Mouse (Mus musculus) forebrain, embryonic 11.5 days (tissue): ENCODE results near the gene Ppp1r13b. TPM values are rescaled to one million over a fixed set of nuclear protein-coding genes. Genes with fewer than 3 reads are reported as not detected.

Source experiments
- ATAC-seq: fragments of 200-750 bp; cut with Nextera tagmentation; replicated peaks from 2 replicates; pipeline ENCODE4 v1.8.0; 2017; ENCODE audit warnings: moderate TSS enrichment; ENCODE audit not compliant: low FRiP score
- DNase-seq: peaks from one replicate; pipeline ENCODE4 v3.0.0-alpha.2; 2017; ENCODE audit warnings: low spot score
- H3K27ac ChIP-seq: fragments of 300-500 bp; sonication (generic); 2 replicates; pipeline ENCODE4 v1.5.1; 2014; ENCODE audit warnings: low read depth, low read length
- H3K27me3 ChIP-seq: fragments of 300-500 bp; sonication (generic); 2 replicates; pipeline ENCODE4 v1.6.1; 2014; ENCODE audit warnings: mild to moderate bottlenecking, low read length, mixed read lengths; ENCODE audit not compliant: control insufficient read depth, insufficient read depth
- H3K36me3 ChIP-seq: fragments of 300-500 bp; sonication (generic); 2 replicates; pipeline ENCODE4 v1.6.1; 2014; ENCODE audit warnings: mild to moderate bottlenecking, low read length, moderate library complexity, mixed read lengths; ENCODE audit not compliant: control insufficient read depth, insufficient read depth
- H3K4me1 ChIP-seq: fragments of 300-500 bp; sonication (generic); replicated peaks from 2 replicates; pipeline ENCODE4 v1.6.1; 2014; ENCODE audit warnings: low read length, mixed read lengths; ENCODE audit not compliant: control insufficient read depth, insufficient read depth
- H3K4me2 ChIP-seq: fragments of 300-500 bp; sonication (generic); 2 replicates; pipeline ENCODE4 v1.6.1; 2014; ENCODE audit warnings: low read depth, mild to moderate bottlenecking, low read length, moderate library complexity, mixed read lengths; ENCODE audit not compliant: severe bottlenecking
- H3K4me3 ChIP-seq: fragments of 300-500 bp; sonication (generic); 2 replicates; pipeline ENCODE4 v1.5.1; 2014; ENCODE audit warnings: low read depth, low read length
- H3K9ac ChIP-seq: fragments of 300-500 bp; sonication (generic); 2 replicates; pipeline ENCODE4 v1.6.1; 2014; ENCODE audit warnings: low read length
- H3K9me3 ChIP-seq: fragments of 300-500 bp; sonication (generic); 2 replicates; pipeline ENCODE4 v1.6.1; 2016; ENCODE audit warnings: low read length, mixed read lengths; ENCODE audit not compliant: control insufficient read depth
- WGBS: fragments of 180-500 bp; shearing (Covaris S2); extraction: QIAGEN DNeasy Blood & Tissue Kit; methylation state at CpG from one replicate; pipeline ENCODE4 v1.1.7; 2014; 5-methylcytosine and 5-hydroxymethylcytosine counted together
- polyA plus RNA-seq: library from polyadenylated mRNA; unstranded; fragments of >200 nt; fragmentation: Nextera tagmentation; extraction: Ambion mirVana; gene quantifications from 2 replicates; pipeline ENCODE4 v1.2.1, GENCODE M21; 2014

The Ppp1r13b gene
- polyA plus RNA-seq, 1 experiment from 2014 or later, result 6.3 TPM

DNA sequence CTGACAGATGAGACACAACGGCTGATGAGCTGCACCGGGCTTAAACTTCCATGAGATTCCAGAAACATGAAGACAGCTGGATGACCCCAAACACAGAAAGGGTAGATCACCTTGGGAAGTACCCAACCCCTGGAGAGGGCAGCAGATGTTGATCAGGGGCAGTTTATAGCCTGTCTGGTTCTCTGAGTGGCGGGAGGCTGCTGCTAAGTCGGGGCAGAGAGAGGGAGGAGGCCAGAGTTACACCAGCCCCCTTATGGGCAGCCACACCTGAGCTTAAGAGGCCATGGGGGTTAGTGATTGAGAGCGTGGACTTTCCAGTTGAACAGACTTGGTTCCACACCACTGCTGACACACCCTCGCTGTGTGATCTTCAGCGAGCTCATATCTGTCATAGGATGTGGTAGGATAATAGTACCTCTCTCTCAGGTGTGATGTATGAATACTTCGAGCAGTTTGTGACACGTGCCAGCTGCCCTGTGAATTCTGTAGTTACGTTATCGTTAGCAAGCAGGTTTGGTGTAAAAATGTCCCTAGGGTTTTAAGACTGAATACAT is 1.2 kb upstream of the Ppp1r13b start:
- Histone ChIP-seq H3K4me3 (no peak overlapping the region), H3K27me3 (peaks cover 17% of the 10 kb centered on the region), H3K9ac (no peak overlapping the region), H3K36me3 (no peaks in the 10 kb centered on the region), H3K4me2 (no peak overlapping the region), H3K27ac (no peak overlapping the region), H3K9me3 (no peaks in the 10 kb centered on the region), H3K4me1 (peaks cover 2% of the 10 kb centered on the region; the same call in 1 of the 2 replicates)
- no peak for ATAC-seq
- WGBS, result 72% methylated on average over 11 of the region's 11 CpGs
- DNase-seq, result no peak

- ATAC-seq, result peak; percentile 73
- Histone ChIP-seq H3K9me3 (no peaks in the 10 kb centered on the region), H3K9ac (peak overlapping the region; percentile 66), H3K27me3 (peaks cover 17% of the 10 kb centered on the region), H3K4me1 (peaks cover 2% of the 10 kb centered on the region; the same call in 1 of the 2 replicates), H3K4me3 (peak overlapping the region; percentile 67), H3K27ac (peak overlapping the region; percentile 12; the same call in 1 of the 2 replicates), H3K36me3 (no peaks in the 10 kb centered on the region), H3K4me2 (peak overlapping the region; percentile 87)
- under 1% methylated on average over 55 of the region's 63 CpGs for WGBS
- peak; percentile 76 for DNase-seq
Measured at GRCm38 (mm10) chr12:111907421-111907891, 454 bp downstream of the Ppp1r13b start.

DNA sequence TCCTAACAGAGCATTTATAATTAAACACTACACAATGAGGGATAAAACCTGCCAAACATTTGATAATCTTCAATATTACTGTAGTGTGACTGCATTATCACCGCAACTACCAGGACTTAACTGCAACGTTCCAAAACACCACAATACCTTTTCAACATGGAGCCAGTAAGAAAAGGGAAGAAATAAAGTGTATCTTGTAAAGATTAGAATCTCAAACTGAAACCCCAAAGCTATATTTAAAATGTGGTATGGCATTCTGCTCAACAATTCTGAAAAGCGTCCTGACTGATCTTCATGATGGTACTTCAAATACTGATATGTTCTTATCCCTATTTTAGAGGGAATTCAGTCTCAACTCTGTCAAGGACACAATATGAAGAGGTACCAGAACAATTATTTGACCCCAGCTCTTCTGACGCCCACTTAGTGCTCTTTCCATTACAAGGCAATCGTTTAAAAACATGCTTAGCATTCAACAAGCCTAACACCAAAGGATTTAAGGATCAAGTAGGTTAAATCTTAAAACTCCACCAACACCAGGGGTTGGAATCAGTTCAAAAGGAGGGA is 1.5 kb downstream of the Ppp1r13b start:
- H3K9ac ChIP-seq, result no peak overlapping the region
- H3K36me3 ChIP-seq, result no peaks in the 10 kb centered on the region
- peaks cover 2% of the 10 kb centered on the region; the same call in 1 of the 2 replicates for H3K4me1 ChIP-seq
- no peak for DNase-seq
- WGBS, result 53% methylated on average over 5 of the region's 5 CpGs
- no peak overlapping the region for H3K27ac ChIP-seq
- H3K4me2 ChIP-seq, result no peak overlapping the region
- H3K9me3 ChIP-seq, result no peaks in the 10 kb centered on the region
- peaks cover 17% of the 10 kb centered on the region for H3K27me3 ChIP-seq
- H3K4me3 ChIP-seq, result no peak overlapping the region
- ATAC-seq, result no peak

DNA sequence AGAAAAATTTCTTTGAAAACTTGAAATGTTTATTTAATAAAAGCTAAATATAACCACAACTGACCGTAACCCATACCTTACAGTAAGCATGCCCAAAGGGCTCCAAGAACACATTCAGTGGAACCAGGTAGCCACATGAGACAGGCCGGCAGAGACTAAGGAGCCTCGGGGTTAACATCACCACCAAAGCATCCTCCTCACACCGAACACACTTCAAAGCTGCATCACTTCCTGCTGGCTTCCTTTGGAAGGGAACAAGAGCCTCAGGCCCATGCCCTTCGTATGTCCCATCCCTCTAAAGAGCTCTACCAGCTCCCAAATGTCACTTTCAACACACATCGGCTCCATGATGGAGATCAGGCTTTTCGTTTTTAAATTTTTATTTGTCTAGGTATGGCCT is 5.4 kb downstream of the Ppp1r13b start:
- H3K27ac ChIP-seq, result no peak overlapping the region
- no peaks in the 10 kb centered on the region for H3K9me3 ChIP-seq
- DNase-seq (no peak), ATAC-seq (no peak)
- no peak overlapping the region for H3K4me2 ChIP-seq
- 85% methylated on average over 7 of the region's 7 CpGs for WGBS
- no peak overlapping the region for H3K9ac ChIP-seq
- H3K27me3 ChIP-seq, result peaks cover 2% of the 10 kb centered on the region; the same call in 1 of the 2 replicates
- peaks cover 2% of the 10 kb centered on the region; the same call in 1 of the 2 replicates for H3K4me1 ChIP-seq
- no peak overlapping the region for H3K4me3 ChIP-seq
- H3K36me3 ChIP-seq, result no peaks in the 10 kb centered on the region

- no peaks in the 10 kb centered on the region for H3K36me3 ChIP-seq
- ATAC-seq (no peak), DNase-seq (no peak)
- H3K4me1 ChIP-seq, result no peaks in the 10 kb centered on the region
- no peak overlapping the region for H3K9ac ChIP-seq
- H3K4me2 ChIP-seq, result no peak overlapping the region
- no peaks in the 10 kb centered on the region for H3K9me3 ChIP-seq
- H3K4me3 ChIP-seq, result no peak overlapping the region
- WGBS, result 68% methylated on average over 12 of the region's 12 CpGs
- no peak overlapping the region for H3K27ac ChIP-seq
- H3K27me3 ChIP-seq, result no peaks in the 10 kb centered on the region
Measured at GRCm38 (mm10) chr12:111901105-111901875, 6.6 kb downstream of the Ppp1r13b start.

DNA sequence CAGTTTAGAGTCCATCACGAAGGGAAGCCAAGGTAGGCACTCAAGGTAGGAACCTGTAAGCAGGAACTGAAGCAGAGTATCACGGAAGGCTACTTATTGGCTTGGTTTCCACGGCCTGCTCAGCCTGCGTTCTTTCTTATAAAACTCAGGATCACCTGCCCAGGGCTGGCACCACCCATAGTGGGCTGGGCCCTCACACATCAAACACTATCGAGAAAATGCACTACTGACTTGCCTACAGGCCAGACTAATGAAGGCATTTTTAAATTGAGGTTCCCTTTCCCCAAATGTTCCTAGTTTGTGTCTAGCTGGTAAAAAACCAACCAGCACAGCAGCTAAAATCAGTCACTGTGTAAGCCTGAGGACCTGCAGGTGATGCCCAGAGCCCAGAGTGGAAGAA is 8.3 kb downstream of the Ppp1r13b start:
- no peak overlapping the region for H3K4me3 ChIP-seq
- no peak overlapping the region for H3K4me2 ChIP-seq
- ATAC-seq (no peak), DNase-seq (no peak)
- WGBS, result 81% methylated on average over 5 of the region's 5 CpGs
- H3K9ac ChIP-seq, result no peak overlapping the region
- H3K4me1 ChIP-seq, result no peaks in the 10 kb centered on the region
- no peaks in the 10 kb centered on the region for H3K27me3 ChIP-seq
- H3K27ac ChIP-seq, result no peak overlapping the region
- no peaks in the 10 kb centered on the region for H3K9me3 ChIP-seq
- no peaks in the 10 kb centered on the region for H3K36me3 ChIP-seq

GRCm38 (mm10) chr12:111898686-111899085 is 9.2 kb downstream of the Ppp1r13b start:
- 82% methylated on average over 9 of the region's 9 CpGs for WGBS

GRCm38 (mm10) chr12:111896908-111897661 is 10.8 kb downstream of the Ppp1r13b start:
- Histone ChIP-seq H3K4me1 (no peaks in the 10 kb centered on the region), H3K9me3 (no peaks in the 10 kb centered on the region), H3K27ac (no peak overlapping the region), H3K4me2 (no peak overlapping the region), H3K4me3 (no peak overlapping the region), H3K27me3 (no peaks in the 10 kb centered on the region), H3K36me3 (no peaks in the 10 kb centered on the region), H3K9ac (no peak overlapping the region)
- DNase-seq, result no peak
- 74% methylated on average over 7 of the region's 7 CpGs for WGBS
- no peak for ATAC-seq

More at GRCm38 (mm10) chr12:111898686-111899085, 9.2 kb downstream of the Ppp1r13b start:
- H3K9ac ChIP-seq, result no peak overlapping the region
- no peaks in the 10 kb centered on the region for H3K9me3 ChIP-seq
- ATAC-seq, result no peak
- H3K4me2 ChIP-seq, result no peak overlapping the region
- H3K4me1 ChIP-seq, result no peaks in the 10 kb centered on the region
- no peaks in the 10 kb centered on the region for H3K36me3 ChIP-seq
- peak; percentile 35 for DNase-seq
- H3K27me3 ChIP-seq, result no peaks in the 10 kb centered on the region
- no peak overlapping the region for H3K4me3 ChIP-seq
- H3K27ac ChIP-seq, result no peak overlapping the region
